Comparison of ENCODE assay signal across 33 mouse cellular contexts in the genomic region with DNA sequence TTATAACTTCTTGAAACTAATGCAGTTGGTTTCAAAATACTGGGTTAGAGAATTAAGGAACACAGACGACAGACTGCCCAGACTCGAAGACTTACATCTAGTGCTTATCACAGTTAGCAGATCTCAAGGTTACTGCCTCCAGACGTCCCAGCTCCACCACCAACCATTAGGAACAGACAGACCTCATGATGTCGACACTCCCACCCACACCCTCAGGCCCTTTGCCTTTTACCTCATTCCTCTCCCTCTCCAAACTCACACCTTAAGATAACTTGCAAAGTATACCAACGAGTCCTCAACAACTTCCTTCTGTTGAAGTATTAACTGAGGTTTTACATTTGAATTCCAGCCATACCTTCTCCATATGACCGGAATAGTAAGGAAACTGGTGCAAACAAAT. TPM values are rescaled to one million over a fixed set of nuclear protein-coding genes. Genes with fewer than 3 reads are reported as not detected.
DNase-seq lines count a peak whose midpoint lies in the region; ATAC-seq lines count a peak whose summit lies in the region.
"Had no signal": no experiment of that assay in that cellular context is flagged by ENCODE, and none has a peak within 500 bp of the region (broad histone marks: within the 10 kb centered on the region; RNA-seq: fewer than 3 reads in every experiment).

No protein-coding gene starts in this region.

- ATAC-seq in stomach, embryonic 16.5 days (ENCODE audit: insufficient read depth, low FRiP score): no peak
- ATAC-seq in forebrain, embryonic 12.5 days (ENCODE audit: low FRiP score): no peak
- ATAC-seq: activated CD4-positive, CD25-positive, alpha-beta regulatory T cell, adult 4 months; forebrain, embryonic 14.5 days; liver, embryonic 12.5 days; liver, postnatal 0 days had no signal

- H3K36me3 ChIP-seq in stomach, embryonic 16.5 days (ENCODE audit: control insufficient read depth, insufficient read depth, low read length): no peaks in the 10 kb centered on the region
- H3K36me3 ChIP-seq in forebrain, embryonic 12.5 days (replicated peaks): no peaks in the 10 kb centered on the region
- H3K36me3 ChIP-seq: heart, embryonic 15.5 days; hindbrain, embryonic 13.5 days; kidney, embryonic 15.5 days; liver, embryonic 12.5 days; midbrain, embryonic 12.5 days; neural tube, embryonic 13.5 days; stomach, embryonic 15.5 days had no signal

- no peak overlapping the region for H3K9ac ChIP-seq in stomach, embryonic 16.5 days (ENCODE audit: low read length)
- no peak overlapping the region for H3K9ac ChIP-seq in forebrain, embryonic 12.5 days
- H3K9ac ChIP-seq: heart, embryonic 15.5 days; hindbrain, embryonic 13.5 days; kidney, embryonic 15.5 days; liver, embryonic 12.5 days; liver, postnatal 0 days; midbrain, embryonic 12.5 days; neural tube, embryonic 13.5 days; stomach, embryonic 15.5 days had no signal

- no peaks in the 10 kb centered on the region for H3K27me3 ChIP-seq in stomach, embryonic 16.5 days (ENCODE audit: control insufficient read depth, insufficient read depth, low read length)
- H3K27me3 ChIP-seq in forebrain, embryonic 12.5 days: no peaks in the 10 kb centered on the region
- H3K27me3 ChIP-seq: heart, embryonic 15.5 days; stomach, embryonic 15.5 days had no signal

- no peak overlapping the region for H3K4me2 ChIP-seq in stomach, embryonic 16.5 days (ENCODE audit: low read depth, low read length)
- no peak overlapping the region for H3K4me2 ChIP-seq in forebrain, embryonic 12.5 days
- H3K4me2 ChIP-seq: heart, embryonic 15.5 days; hindbrain, embryonic 13.5 days; kidney, embryonic 15.5 days; liver, embryonic 12.5 days; midbrain, embryonic 12.5 days; neural tube, embryonic 13.5 days; stomach, embryonic 15.5 days had no signal

- peak overlapping the region; percentile 58; the same call in 1 of the 2 replicates for H3K27ac ChIP-seq in stomach, embryonic 16.5 days (ENCODE audit: low read length)
- no peak overlapping the region for H3K27ac ChIP-seq in forebrain, embryonic 12.5 days
- H3K27ac ChIP-seq: heart, embryonic 15.5 days; hindbrain, embryonic 13.5 days; kidney, embryonic 15.5 days; liver, embryonic 12.5 days; midbrain, embryonic 12.5 days; neural tube, embryonic 13.5 days had no signal

- WGBS in stomach, embryonic 16.5 days: 36% methylated on average over 6 of the region's 6 CpGs
- 76% methylated on average over 6 of the region's 6 CpGs for WGBS in forebrain, embryonic 12.5 days

- no peak overlapping the region for H3K4me3 ChIP-seq in stomach, embryonic 16.5 days (replicated peaks; ENCODE audit: low read length)
- H3K4me3 ChIP-seq in forebrain, embryonic 12.5 days (replicated peaks): no peak overlapping the region
- H3K4me3 ChIP-seq: erythroblast, embryonic 14.5 days; heart, embryonic 15.5 days; hindbrain, embryonic 13.5 days; kidney, embryonic 15.5 days; liver, embryonic 12.5 days; midbrain, embryonic 12.5 days; neural tube, embryonic 13.5 days; stomach, embryonic 15.5 days had no signal

- no peaks in the 10 kb centered on the region for H3K9me3 ChIP-seq in stomach, embryonic 16.5 days (replicated peaks; ENCODE audit: control insufficient read depth, low read length)
- H3K9me3 ChIP-seq in forebrain, embryonic 12.5 days: no peaks in the 10 kb centered on the region
- H3K9me3 ChIP-seq: heart, embryonic 15.5 days; hindbrain, embryonic 13.5 days; kidney, embryonic 15.5 days; liver, embryonic 12.5 days; midbrain, embryonic 12.5 days; neural tube, embryonic 13.5 days; stomach, embryonic 15.5 days had no signal

- H3K4me1 ChIP-seq in stomach, embryonic 16.5 days (ENCODE audit: control insufficient read depth, insufficient read depth, low read length): peaks cover 3% of the 10 kb centered on the region; the same call in 1 of the 2 replicates
- no peaks in the 10 kb centered on the region for H3K4me1 ChIP-seq in forebrain, embryonic 12.5 days
- H3K4me1 ChIP-seq: hindbrain, embryonic 13.5 days; midbrain, embryonic 12.5 days had no signal

- DNase-seq in 416B (ENCODE audit: low read depth): peak; percentile 40
- DNase-seq in fat pad, adult 2 months (ENCODE audit: extremely low read depth, low read depth, low spot score): peak; percentile 75
- peak; percentile 49 for DNase-seq in lung, postnatal 10 days
- DNase-seq in right cerebral cortex, postnatal 4 days: no peak
- DNase-seq in ovary, postnatal 10 days (ENCODE audit: low spot score): no peak
- DNase-seq: adrenal gland, adult 2 months; B cell, adult 2 months; cerebellum, adult 2 months; cerebellum, postnatal 14 days; gastrocnemius, postnatal 14 days; heart, postnatal 36 days; kidney, adult 11 months; kidney, postnatal 36 days; layer of hippocampus, postnatal 36 days; left cerebral cortex, postnatal 4 days; liver, postnatal 0 days; thymus, adult 18-20 months; thymus, postnatal 36 days had no signal

RNA-seq across cellular contexts. Expression of a gene that starts 1.3 kb away (rescaled TPM):
- polyA plus RNA-seq in stomach, embryonic 16.5 days (2015; fragmentation: Nextera tagmentation; extraction: Ambion mirVana): 6.3 and 8.6 TPM in 2 replicates
- 0.17 TPM in 1 of 2 replicates, not detected in the other for polyA plus RNA-seq in forebrain, embryonic 12.5 days (2016; fragmentation: Nextera tagmentation; extraction: Ambion mirVana)
- polyA plus RNA-seq: activated CD4-positive, CD25-positive, alpha-beta regulatory T cell, adult 4 months; cerebellum, adult 2 months; cortical plate, adult 2 months; erythroblast, embryonic 14.5 days; forebrain, embryonic 14.5 days; liver, embryonic 12.5 days; liver, postnatal 0 days had no signal

RNA-seq across cellular contexts. Expression of a gene that starts 4.4 kb away (rescaled TPM):
- polyA plus RNA-seq in stomach, embryonic 16.5 days (2015; fragmentation: Nextera tagmentation; extraction: Ambion mirVana): 47.2 and 58.2 TPM in 2 replicates
- polyA plus RNA-seq in forebrain, embryonic 12.5 days (2016; fragmentation: Nextera tagmentation; extraction: Ambion mirVana): 74.0 and 79.8 TPM in 2 replicates

RNA-seq across cellular contexts. Expression of a gene that starts 14.7 kb away (rescaled TPM):
- 22.8 and 23.8 TPM in 2 replicates for polyA plus RNA-seq in stomach, embryonic 16.5 days (2015; fragmentation: Nextera tagmentation; extraction: Ambion mirVana)
- polyA plus RNA-seq in forebrain, embryonic 12.5 days (2016; fragmentation: Nextera tagmentation; extraction: Ambion mirVana): 11.8 and 12.8 TPM in 2 replicates

RNA-seq across cellular contexts. Expression of a gene that starts 26.1 kb away (rescaled TPM):
- polyA plus RNA-seq in stomach, embryonic 16.5 days (2015; fragmentation: Nextera tagmentation; extraction: Ambion mirVana): 0.10 and 0.18 TPM in 2 replicates
- polyA plus RNA-seq in forebrain, embryonic 12.5 days (2016; fragmentation: Nextera tagmentation; extraction: Ambion mirVana): 1.7 and 2.2 TPM in 2 replicates
- polyA plus RNA-seq: activated CD4-positive, CD25-positive, alpha-beta regulatory T cell, adult 4 months; erythroblast, embryonic 14.5 days; liver, embryonic 12.5 days; liver, postnatal 0 days had no signal

RNA-seq across cellular contexts. Expression of a gene that starts 45.3 kb away (rescaled TPM):
- not detected in 2 replicates for polyA plus RNA-seq in stomach, embryonic 16.5 days (2015; fragmentation: Nextera tagmentation; extraction: Ambion mirVana)
- polyA plus RNA-seq in forebrain, embryonic 12.5 days (2016; fragmentation: Nextera tagmentation; extraction: Ambion mirVana): not detected in 2 replicates
- polyA plus RNA-seq: activated CD4-positive, CD25-positive, alpha-beta regulatory T cell, adult 4 months; adrenal gland, adult 2 months; cerebellum, adult 2 months; cortical plate, adult 2 months; embryonic facial prominence, embryonic 14.5 days; erythroblast, embryonic 14.5 days; forebrain, embryonic 14.5 days; heart, embryonic 15.5 days; hindbrain, embryonic 13.5 days; kidney, embryonic 15.5 days; limb, embryonic 14.5 days; liver, embryonic 12.5 days; liver, postnatal 0 days; midbrain, embryonic 12.5 days; neural tube, embryonic 13.5 days; stomach, embryonic 15.5 days had no signal

Comparison
In these comparisons a context has a peak if more than half of its experiments do, and no peak if none do; other contexts are left out.
1. DNase-seq: peak in 416B (single experiment), fat pad, adult 2 months (single experiment) and lung, postnatal 10 days (single experiment); none in right cerebral cortex, postnatal 4 days (single experiment) and ovary, postnatal 10 days (single experiment).